Mouse (Mus musculus) erythroblast, embryonic 14.5 days (primary cell): ENCODE data around the gene Btbd35f1. TPM values are rescaled to one million over a fixed set of nuclear protein-coding genes. Genes with fewer than 3 reads are reported as not detected.
"Not testable (repeated sequence)": the region's sequence is repeated elsewhere in the genome, so short reads cannot be mapped to it uniquely, and the experiment has no call there.

Experiments used
- H3K27me3 ChIP-seq: 2 replicates; pipeline ENCODE4 v1.6.1; 2012; ENCODE audit warnings: inconsistent platforms; ENCODE audit not compliant: control insufficient read depth
- H3K36me3 ChIP-seq: 2 replicates; pipeline ENCODE4 v1.6.1; 2012; ENCODE audit warnings: mild to moderate bottlenecking, inconsistent platforms; ENCODE audit not compliant: control insufficient read depth
- H3K4me1 ChIP-seq: 2 replicates; pipeline ENCODE4 v1.6.1; 2012; ENCODE audit warnings: inconsistent platforms; ENCODE audit not compliant: control insufficient read depth
- H3K4me3 ChIP-seq: replicated peaks from 2 replicates; pipeline ENCODE3; 2012; ENCODE audit warnings: moderate library complexity, mild to moderate bottlenecking, inconsistent platforms
- H3K9me3 ChIP-seq: 2 replicates; pipeline ENCODE4 v1.6.1; 2012; ENCODE audit warnings: low read length, inconsistent platforms, mixed read lengths; ENCODE audit not compliant: control insufficient read depth
- polyA plus RNA-seq: library from polyadenylated mRNA; stranded (reverse); fragments of >175 nt; gene quantifications from 2 replicates; pipeline ENCODE4 v1.2.3, GENCODE M21; 2012

The Btbd35f1 gene
- not detected in 2 replicates for polyA plus RNA-seq

GRCm38 (mm10) chrX:32559755-32560154 lies at the start of gene Btbd35f1:
Btbd35f1 (plus strand) TSS chrX:32560055.
- not testable (repeated sequence) for H3K27me3 ChIP-seq, H3K4me1 ChIP-seq, H3K4me3 ChIP-seq, H3K9me3 ChIP-seq, H3K36me3 ChIP-seq

GRCm38 (mm10) chrX:32590878-32591542 lies 31.2 kb downstream of the Btbd35f1 start:
- not testable (repeated sequence) for H3K9me3 ChIP-seq, H3K4me3 ChIP-seq, H3K36me3 ChIP-seq, H3K27me3 ChIP-seq, H3K4me1 ChIP-seq

- not testable (repeated sequence) for H3K4me3 ChIP-seq, H3K27me3 ChIP-seq, H3K36me3 ChIP-seq, H3K4me1 ChIP-seq, H3K9me3 ChIP-seq
Measured at GRCm38 (mm10) chrX:32601008-32601407, 41.2 kb downstream of the Btbd35f1 start.

GRCm38 (mm10) chrX:32601425-32601824 lies 41.6 kb downstream of the Btbd35f1 start:
- not testable (repeated sequence) for H3K27me3 ChIP-seq, H3K4me3 ChIP-seq, H3K36me3 ChIP-seq, H3K4me1 ChIP-seq, H3K9me3 ChIP-seq

Other genes starting within 250 kb of the Btbd35f1 start
- gene Gm5926, start 90.7 kb downstream of the Btbd35f1 start, polyA plus RNA-seq = not detected in 2 replicates
- not detected in 2 replicates for gene Btbd35f21, start 166.1 kb downstream of the Btbd35f1 start, polyA plus RNA-seq